Mouse (Mus musculus) liver, adult (tissue): Measurements from ENCODE around the gene Pigg.

Experiments used
- GATA4 ChIP-seq: IDR thresholded peaks from 2 replicates; pipeline ENCODE4 v1.6.1; 2014; ENCODE audit warnings: mild to moderate bottlenecking, low read length; ENCODE audit not compliant: insufficient replicate concordance

Pigg gene

DNA sequence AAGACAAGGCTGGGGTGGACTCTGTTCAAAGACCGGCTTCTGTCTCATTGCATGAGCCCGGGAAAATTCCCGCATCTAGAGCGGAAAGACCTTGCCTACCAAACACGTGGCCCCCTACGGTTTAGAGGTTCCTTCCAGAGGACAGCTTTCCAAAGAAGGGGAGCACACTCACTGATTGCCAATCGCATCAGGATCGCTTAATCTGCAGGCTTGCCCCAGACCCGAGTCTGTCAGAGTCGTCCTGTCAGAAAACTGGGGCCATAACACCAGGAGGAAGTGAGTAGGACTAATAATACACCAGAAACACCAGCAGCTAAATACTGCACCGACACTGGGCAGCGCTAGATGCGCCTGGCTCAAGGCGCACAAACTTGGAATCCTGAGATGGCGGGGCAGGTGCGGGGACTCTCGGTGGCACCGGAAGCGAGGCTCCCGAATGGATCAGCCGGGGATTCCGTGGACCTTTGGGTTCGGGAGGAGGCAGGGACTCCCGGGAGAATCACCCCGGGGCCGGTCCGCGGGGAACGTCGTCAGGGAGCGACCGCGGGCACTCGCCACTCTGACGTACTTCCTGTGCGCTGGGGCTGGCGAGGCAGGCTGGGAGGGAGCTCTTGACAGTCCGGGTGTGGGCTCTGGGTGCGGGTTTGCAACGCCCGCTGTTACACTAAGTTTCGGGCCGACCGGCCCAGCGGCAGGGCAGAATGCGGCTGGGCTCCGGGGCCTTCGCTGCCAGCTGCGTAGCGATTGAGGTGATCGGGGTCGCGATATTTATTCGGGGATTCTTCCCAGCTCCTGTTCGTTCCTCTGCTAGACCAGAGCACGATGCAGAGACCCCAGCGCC, at the start of gene Pigg:
Gene Pigg, plus strand, starts transcription at position 386 of the 841 bp plus-strand sequence.
- peak; percentile 15; the same call in 1 of the 2 replicates for TF ChIP-seq GATA4

DNA sequence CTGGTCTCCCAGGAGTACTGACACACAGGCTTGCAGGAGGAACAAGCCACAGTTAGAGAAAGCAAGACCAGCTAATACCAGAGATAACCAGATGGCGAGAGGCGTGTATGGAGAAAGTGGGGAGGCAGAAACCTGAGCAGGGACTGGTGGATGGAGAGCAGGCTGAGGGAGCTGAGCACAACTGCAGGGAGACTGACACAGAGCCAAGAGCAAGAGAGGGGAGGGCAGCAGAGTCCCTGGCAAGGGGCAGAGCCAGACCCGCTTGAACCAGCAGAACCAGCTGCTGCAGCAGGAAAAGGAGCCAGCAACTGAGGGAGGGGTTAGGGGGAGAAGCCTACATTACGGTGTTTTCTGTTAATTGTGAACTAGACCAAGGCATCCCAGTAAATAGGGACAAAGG, 49.7 kb upstream of the Pigg start:
- no peak for TF ChIP-seq GATA4

DNA sequence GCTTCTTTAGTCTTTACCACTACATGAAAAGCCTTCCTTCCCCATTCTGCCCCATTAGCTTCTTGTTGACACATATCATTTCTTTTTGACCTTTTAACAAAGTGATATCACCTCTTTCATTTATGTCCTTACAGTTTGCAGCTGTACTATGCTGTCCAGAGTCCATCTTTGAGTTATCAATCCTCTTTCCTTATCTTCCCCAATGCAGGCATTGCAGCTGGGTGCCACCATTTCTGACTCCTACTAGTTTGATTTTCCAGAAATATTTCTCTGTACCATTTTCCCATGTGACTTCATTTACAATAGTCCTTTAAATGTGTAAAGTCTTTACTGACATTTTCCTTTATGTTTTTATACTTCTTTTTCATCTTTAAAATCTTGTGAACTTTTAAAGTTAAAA, 45.4 kb upstream of the Pigg start:
- TF ChIP-seq GATA4: no peak

DNA sequence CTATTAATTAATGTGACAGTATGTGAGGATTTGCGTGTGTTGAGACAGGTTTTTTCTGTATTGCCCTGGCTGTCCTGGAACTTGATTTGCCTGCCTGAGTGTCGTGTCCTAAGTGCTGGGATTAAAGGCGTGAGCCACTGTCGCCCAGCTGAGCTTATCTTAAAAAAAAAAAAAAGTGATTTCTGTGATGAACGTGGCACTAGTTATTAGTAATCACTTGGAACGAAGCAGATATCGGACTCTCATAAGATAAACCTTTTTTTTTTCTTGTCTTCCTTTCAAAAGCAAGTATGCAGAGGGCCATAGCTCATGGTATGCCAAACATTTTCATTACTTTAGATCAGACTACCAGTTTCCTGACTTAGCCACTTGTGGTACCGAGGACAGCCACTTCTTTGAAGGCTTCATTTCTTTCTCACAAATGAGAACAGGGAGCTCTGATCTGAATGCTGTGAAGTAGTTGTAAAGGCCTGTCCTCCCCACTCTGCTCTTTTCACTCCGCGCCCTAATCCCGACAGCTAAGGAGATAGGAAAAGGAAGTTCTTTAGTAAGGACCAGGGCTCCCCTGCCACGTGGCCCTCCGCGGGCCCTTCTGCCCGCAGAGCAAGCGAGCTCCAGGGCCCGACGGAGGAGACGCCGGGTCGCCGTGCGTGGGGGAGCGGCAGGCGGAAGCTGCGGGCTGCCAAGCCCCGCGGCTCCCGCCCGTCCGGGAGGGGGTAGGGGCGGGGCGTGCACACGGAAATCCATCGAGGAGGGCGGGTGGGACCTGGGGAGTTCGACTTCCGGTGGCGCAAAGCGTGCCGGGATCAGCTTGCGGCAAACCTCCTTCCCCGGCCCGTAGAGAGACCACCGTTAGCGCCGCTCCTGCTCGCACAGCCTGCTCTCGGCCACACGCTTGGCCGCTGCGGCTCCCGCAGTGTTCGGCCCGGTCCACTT, 44.0 kb upstream of the Pigg start, which contains the start of gene Dr1:
Gene Dr1, plus strand, starts transcription at position 771 of the 936 bp plus-strand sequence.
- peak; percentile 17; the same call in 1 of the 2 replicates for TF ChIP-seq GATA4

DNA sequence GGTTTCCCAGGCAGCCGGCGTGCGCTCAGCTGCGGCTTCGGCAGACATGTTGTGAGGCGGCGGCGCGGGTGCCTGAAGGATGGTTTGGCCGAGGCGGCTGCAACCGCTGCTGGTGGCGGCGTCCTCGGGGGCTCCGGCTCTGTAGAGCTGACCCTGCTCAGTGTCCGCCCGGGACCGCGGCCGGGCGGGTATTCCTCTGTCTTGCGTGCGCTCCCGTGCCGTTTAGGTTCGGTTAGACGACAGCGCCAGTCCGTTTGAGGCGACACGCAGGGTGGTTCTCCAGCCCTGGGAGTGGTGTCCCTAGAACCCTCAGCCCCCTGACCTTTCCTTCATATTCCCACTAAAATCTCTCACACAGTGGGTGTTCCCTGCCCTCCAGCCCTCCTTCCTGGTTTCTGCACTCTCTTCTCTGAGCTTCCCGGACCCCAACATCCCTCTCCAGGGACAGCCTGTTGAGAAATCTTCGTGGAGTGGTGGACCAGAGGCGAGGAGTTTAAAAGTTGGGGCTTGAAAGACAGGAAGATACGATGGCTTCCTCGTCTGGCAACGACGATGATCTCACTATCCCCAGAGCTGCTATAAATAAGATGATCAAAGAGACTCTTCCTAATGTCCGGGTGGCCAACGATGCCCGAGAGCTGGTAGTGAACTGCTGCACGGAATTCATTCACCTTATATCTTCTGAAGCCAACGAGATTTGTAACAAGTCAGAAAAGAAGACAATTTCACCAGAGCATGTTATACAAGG, 43.2 kb upstream of the Pigg start:
- no peak for TF ChIP-seq GATA4

DNA sequence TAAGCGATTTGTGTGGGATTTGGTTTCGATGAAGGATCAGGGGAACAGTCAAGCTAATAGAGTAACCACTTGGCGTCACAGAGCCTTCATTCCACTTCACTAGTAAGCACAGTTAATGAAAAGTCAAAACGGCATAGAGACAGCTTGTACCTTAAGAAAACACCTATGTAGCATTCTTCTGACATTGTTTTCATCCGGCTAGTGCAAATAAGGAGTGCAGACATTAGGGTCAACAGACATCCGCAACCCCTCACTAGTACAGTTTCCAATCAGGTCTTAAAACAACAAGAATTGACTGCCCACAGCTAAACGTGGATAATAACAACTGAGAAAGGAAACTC, 42.6 kb upstream of the Pigg start:
- no peak for TF ChIP-seq GATA4

DNA sequence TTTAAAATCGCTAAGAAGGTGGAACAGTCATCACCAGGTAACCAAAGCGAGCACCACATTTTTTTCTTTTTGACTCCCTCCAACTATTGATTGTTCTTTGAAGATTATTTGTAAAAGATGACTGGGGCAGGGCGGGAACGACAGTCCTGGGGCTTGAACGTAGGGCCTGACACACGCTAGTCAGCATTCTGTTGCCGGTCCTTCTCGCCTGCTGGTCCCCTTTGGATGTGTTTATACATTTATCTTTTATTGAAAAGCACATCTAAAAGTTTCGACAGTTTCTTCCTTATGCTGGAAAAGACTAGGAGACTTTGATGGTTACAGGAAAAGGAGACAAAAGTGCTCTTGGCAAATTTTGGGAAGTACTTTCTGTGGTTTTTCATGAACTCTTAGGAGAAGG, 42.0 kb upstream of the Pigg start:
- no peak for TF ChIP-seq GATA4

DNA sequence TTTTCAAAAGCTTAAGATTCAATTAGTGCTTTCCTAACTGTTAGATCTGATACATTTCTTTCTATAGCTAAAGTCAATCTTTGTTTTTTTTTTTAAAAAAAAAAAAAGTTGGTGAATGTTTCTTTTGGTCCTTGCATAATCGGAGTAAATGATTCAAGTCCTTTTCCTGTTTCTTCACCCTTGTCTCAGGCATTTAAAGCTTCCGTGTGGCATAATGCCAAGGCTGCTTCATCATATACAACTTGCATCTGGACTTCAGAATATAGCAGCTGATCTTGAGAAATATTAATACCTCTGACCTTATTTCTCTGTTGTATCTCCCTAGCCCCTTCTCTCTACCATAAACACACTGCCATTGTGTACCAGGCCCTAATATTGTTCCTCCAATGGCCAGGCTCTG, 25.5 kb upstream of the Pigg start:
- no peak for TF ChIP-seq GATA4

DNA sequence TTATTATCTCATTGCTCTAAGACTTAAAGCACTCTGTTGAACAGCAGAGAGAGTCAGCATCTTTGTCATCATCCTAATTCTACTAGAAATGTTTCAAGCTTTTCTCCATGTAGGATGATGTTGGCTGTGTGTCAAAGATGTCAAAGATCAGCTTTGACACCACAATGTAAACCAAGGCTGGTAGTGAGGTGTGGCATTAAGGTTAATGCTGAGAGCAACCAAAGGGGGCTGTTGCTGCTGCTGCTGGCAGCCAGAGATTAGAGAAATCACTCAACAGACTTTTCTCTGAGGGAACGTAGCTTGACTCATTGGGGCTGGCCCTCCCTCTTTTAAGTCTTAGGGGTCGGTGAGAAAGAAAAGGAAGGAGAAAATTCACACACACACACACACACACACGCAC, 10.8 kb upstream of the Pigg start:
- no peak for TF ChIP-seq GATA4

DNA sequence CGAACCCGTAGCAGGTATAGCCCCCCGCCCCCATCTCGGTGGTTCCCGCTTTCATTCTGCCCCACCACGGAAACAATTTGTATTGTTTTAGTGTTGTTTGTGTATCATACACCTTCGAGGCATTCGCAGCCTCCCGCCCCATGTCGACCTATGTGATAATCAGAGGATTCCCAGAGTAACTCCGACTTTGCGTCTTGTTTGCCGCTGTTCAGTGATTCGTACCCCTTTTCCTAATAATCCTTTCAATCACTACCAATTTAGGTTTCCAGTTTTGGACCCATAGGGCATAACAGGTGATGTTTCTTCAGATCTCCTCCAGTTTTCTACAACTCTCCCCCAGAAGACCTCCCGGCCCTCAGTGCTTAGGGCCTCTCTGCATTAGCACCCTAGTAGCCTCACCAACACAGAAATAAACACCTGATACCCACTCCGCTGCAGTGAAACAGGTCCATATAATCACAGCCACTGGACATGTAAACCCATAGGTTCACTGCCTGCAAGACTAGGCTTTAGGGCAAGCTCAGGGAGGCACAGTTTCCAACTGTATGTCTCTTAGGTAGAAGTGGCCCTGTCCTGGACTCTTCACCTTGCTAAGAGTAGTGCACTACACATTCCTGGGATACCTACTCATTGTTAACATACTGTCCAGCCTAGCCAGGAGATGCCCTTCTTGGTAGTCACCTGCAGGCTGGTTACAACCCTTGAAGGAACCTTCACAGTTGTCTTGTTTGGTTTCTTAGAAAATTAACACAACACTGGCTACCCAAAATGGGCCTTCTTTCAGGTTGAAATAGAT, 854 bp downstream of the Pigg start:
- TF ChIP-seq GATA4: no peak

DNA sequence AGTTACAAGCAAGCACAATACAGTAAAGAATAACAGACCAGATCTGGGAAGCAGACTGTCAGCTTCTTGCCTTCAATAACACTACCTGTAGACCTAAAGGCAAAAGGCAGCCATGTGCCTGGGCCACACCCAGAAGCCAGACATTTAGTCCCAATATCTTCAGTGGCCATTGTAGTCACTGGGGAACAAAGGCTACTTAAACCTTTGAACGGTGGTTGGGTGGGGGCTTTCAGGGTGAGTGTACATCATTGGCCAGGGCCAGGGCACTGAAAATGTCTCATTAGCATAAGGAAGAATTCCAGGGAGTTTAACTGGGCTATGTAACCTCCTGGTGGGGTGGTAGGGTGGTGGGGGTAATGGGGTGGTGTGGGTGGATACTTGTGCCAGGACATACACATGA, 18.6 kb downstream of the Pigg start:
- TF ChIP-seq GATA4: no peak

DNA sequence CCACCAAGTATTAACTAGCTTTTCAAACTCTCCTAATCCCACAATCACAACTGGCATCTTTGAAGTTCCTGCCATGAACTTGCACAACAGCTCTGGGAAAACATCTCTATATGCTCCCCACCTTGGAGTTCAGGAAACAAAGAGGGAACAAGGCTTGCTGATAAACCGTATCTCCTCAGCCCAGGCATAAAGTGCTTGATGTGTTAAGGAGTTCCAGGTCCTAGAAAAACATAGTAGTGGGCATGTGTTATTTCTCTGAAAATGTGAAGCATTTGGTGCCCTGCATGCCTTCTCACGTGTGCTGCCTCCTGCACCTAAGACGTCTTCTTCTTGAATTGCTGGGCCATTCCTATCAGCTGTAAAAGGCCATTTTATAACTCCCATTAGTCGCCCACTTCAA, 25.0 kb downstream of the Pigg start:
- TF ChIP-seq GATA4: no peak

DNA sequence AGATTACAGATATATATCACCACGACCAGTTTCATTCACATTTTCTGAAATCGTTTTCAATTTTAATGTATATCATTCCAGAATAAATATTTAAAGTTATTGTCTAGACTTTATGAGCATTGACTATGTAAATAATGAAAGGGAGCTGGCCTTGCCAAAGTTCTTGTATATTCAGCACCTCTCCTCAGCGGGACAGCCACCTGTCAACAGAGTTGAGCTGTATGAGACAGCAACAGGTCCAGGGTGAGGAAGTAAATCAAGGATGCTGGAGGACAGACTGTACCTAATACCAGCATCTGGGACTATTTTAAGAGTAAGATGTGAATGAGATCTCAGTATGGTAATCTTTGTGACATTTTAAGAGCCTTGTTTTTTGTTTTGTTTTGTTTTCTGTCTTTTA, 25.6 kb downstream of the Pigg start:
- no peak for TF ChIP-seq GATA4

DNA sequence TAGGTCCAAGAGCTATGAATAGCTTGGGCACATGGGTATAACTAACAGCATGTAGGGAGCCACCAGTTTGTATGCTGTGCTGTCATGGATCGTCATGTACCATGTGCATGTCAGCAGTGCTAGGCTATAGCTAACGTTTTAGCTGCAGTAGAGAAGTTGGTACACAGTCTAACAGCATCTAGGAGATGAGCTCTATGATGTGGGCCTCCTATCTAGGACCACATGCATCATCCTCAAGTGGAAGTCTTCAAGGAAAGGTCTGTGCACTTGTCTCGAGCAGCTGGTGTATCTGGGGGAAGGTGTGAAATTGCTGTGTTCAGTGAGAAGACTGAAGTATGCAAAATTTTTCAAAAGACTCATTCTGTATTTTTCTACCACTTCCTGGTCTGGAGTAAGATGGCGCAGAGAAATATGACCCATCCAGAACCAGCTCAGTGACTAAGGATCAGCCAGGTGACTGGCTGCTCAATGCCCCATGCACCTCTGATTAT, 31.3 kb downstream of the Pigg start:
- TF ChIP-seq GATA4: no peak
